Mouse (Mus musculus) midbrain, embryonic 14.5 days (tissue): Measurements from ENCODE around the gene Dus4l. TPM values are rescaled to one million over a fixed set of nuclear protein-coding genes. Genes with fewer than 3 reads are reported as not detected.

Source experiments
- ATAC-seq: fragments of 200-750 bp; cut with Nextera tagmentation; 2 replicates; pipeline ENCODE4 v1.8.0; 2017; ENCODE audit warnings: moderate number of reproducible peaks, moderate library complexity; ENCODE audit not compliant: low FRiP score, low TSS enrichment
- DNase-seq: peaks from one replicate; pipeline ENCODE4 v3.0.0-alpha.2; 2015
- H3K27ac ChIP-seq: fragments of 300-500 bp; sonication (generic); replicated peaks from 2 replicates; pipeline ENCODE4 v1.5.1; 2014; ENCODE audit warnings: mild to moderate bottlenecking, low read depth, low read length, moderate library complexity
- H3K27me3 ChIP-seq: fragments of 300-500 bp; sonication (generic); 2 replicates; pipeline ENCODE4 v1.6.1; 2014; ENCODE audit warnings: low read length, control low read depth, mixed read lengths; ENCODE audit not compliant: control insufficient read depth, insufficient read depth
- H3K36me3 ChIP-seq: fragments of 300-500 bp; sonication (generic); 2 replicates; pipeline ENCODE4 v1.6.1; 2014; ENCODE audit warnings: low read length, control low read depth; ENCODE audit not compliant: control insufficient read depth, insufficient read depth
- H3K4me1 ChIP-seq: fragments of 300-500 bp; sonication (generic); 2 replicates; pipeline ENCODE4 v1.6.1; 2014; ENCODE audit warnings: mild to moderate bottlenecking, antibody characterized with exemption, low read length, control low read depth; ENCODE audit not compliant: control insufficient read depth, insufficient read depth
- H3K4me2 ChIP-seq: fragments of 300-500 bp; sonication (generic); 2 replicates; pipeline ENCODE4 v1.6.1; 2014; ENCODE audit warnings: mild to moderate bottlenecking, low read length, moderate library complexity
- H3K4me3 ChIP-seq: fragments of 300-500 bp; sonication (generic); replicated peaks from 2 replicates; pipeline ENCODE4 v1.5.1; 2014; ENCODE audit warnings: low read depth, low read length
- H3K9ac ChIP-seq: fragments of 300-500 bp; sonication (generic); replicated peaks from 2 replicates; pipeline ENCODE4 v1.6.1; 2014; ENCODE audit warnings: mild to moderate bottlenecking, low read length, moderate library complexity
- H3K9me3 ChIP-seq: fragments of 300-500 bp; sonication (generic); 2 replicates; pipeline ENCODE4 v1.6.1; 2016; ENCODE audit warnings: low read length, control low read depth, mixed read lengths; ENCODE audit not compliant: control insufficient read depth
- WGBS: fragments of 180-500 bp; shearing (Covaris S2); extraction: QIAGEN DNeasy Blood & Tissue Kit; methylation state at CpG from one replicate; pipeline ENCODE4 v1.1.7; 2014; 5-methylcytosine and 5-hydroxymethylcytosine counted together
- polyA plus RNA-seq: library from polyadenylated mRNA; unstranded; fragments of >200 nt; fragmentation: Nextera tagmentation; extraction: Ambion mirVana; gene quantifications from 2 replicates; pipeline ENCODE4 v1.2.1, GENCODE M21; 2014

Dus4l gene
- polyA plus RNA-seq, 1 experiment from 2014 or later = 9.8 TPM

GRCm38 (mm10) chr12:31620106-31620505, 34.5 kb downstream of the Dus4l start:
- H3K36me3 ChIP-seq = 0 out of 2 replicates have a peak, but pooled peaks cover 8% of the 10 kb centered on the region
- H3K4me1 ChIP-seq = no peaks in the 10 kb centered on the region
- no peak overlapping the region for H3K9ac ChIP-seq
- ATAC-seq (no peak), DNase-seq (no peak)
- no peaks in the 10 kb centered on the region for H3K27me3 ChIP-seq
- H3K4me3 ChIP-seq = no peak overlapping the region
- no peaks in the 10 kb centered on the region for H3K9me3 ChIP-seq
- 84% methylated on average over 8 of the region's 8 CpGs for WGBS
- H3K4me2 ChIP-seq = no peak overlapping the region
- no peak overlapping the region for H3K27ac ChIP-seq

GRCm38 (mm10) chr12:31613353-31613752, 41.3 kb downstream of the Dus4l start:
- no peaks in the 10 kb centered on the region for H3K4me1 ChIP-seq
- H3K27me3 ChIP-seq = no peaks in the 10 kb centered on the region
- 0 out of 2 replicates have a peak, but pooled peaks cover 3% of the 10 kb centered on the region for H3K36me3 ChIP-seq
- H3K4me2 ChIP-seq = no peak overlapping the region
- DNase-seq (no peak), ATAC-seq (no peak)
- 53% methylated on average over 4 of the region's 4 CpGs for WGBS
- H3K27ac ChIP-seq = no peak overlapping the region
- H3K9ac ChIP-seq = no peak overlapping the region
- no peaks in the 10 kb centered on the region for H3K9me3 ChIP-seq
- H3K4me3 ChIP-seq = no peak overlapping the region

GRCm38 (mm10) chr12:31608138-31608537, 46.5 kb downstream of the Dus4l start:
- no peak overlapping the region for H3K27ac ChIP-seq
- H3K4me3 ChIP-seq = no peak overlapping the region
- no peak overlapping the region for H3K9ac ChIP-seq
- no peaks in the 10 kb centered on the region for H3K4me1 ChIP-seq
- no peaks in the 10 kb centered on the region for H3K36me3 ChIP-seq
- 3% methylated on average over 3 of the region's 3 CpGs for WGBS
- no peak overlapping the region for H3K4me2 ChIP-seq
- ATAC-seq (no peak), DNase-seq (no peak)
- H3K27me3 ChIP-seq = no peaks in the 10 kb centered on the region
- no peaks in the 10 kb centered on the region for H3K9me3 ChIP-seq

GRCm38 (mm10) chr12:31604894-31605293, 49.7 kb downstream of the Dus4l start:
- no peaks in the 10 kb centered on the region for H3K27me3 ChIP-seq
- no peak for ATAC-seq
- no peak overlapping the region for H3K4me3 ChIP-seq
- DNase-seq = no peak
- WGBS = 93% methylated on average over 3 of the region's 3 CpGs
- no peak overlapping the region for H3K9ac ChIP-seq
- no peaks in the 10 kb centered on the region for H3K36me3 ChIP-seq
- no peak overlapping the region for H3K27ac ChIP-seq
- no peaks in the 10 kb centered on the region for H3K4me1 ChIP-seq
- no peak overlapping the region for H3K4me2 ChIP-seq
- H3K9me3 ChIP-seq = no peaks in the 10 kb centered on the region

- Histone ChIP-seq H3K9me3 (no peaks in the 10 kb centered on the region), H3K4me2 (no peak overlapping the region), H3K27me3 (no peaks in the 10 kb centered on the region), H3K9ac (no peak overlapping the region), H3K4me1 (no peaks in the 10 kb centered on the region), H3K4me3 (no peak overlapping the region), H3K36me3 (0 out of 2 replicates have a peak, but pooled peaks cover 2% of the 10 kb centered on the region), H3K27ac (no peak overlapping the region)
- ATAC-seq (no peak), DNase-seq (no peak)
- WGBS = 80% methylated on average over 6 of the region's 6 CpGs
These were observed 51.0 kb downstream of the Dus4l start for GRCm38 (mm10) chr12:31603586-31603985.

- H3K4me3 ChIP-seq = no peak overlapping the region
- no peak overlapping the region for H3K27ac ChIP-seq
- no peak for DNase-seq
- no peaks in the 10 kb centered on the region for H3K4me1 ChIP-seq
- H3K9me3 ChIP-seq = no peaks in the 10 kb centered on the region
- H3K27me3 ChIP-seq = no peaks in the 10 kb centered on the region
- WGBS = 74% methylated on average over 3 of the region's 3 CpGs
- H3K4me2 ChIP-seq = no peak overlapping the region
- no peak for ATAC-seq
- no peak overlapping the region for H3K9ac ChIP-seq
- no peaks in the 10 kb centered on the region for H3K36me3 ChIP-seq
These were observed 60.3 kb downstream of the Dus4l start for GRCm38 (mm10) chr12:31594296-31594695.

- ATAC-seq (no peak), DNase-seq (no peak)
- H3K4me2 ChIP-seq = no peak overlapping the region
- no peaks in the 10 kb centered on the region for H3K9me3 ChIP-seq
- H3K4me1 ChIP-seq = no peaks in the 10 kb centered on the region
- H3K9ac ChIP-seq = no peak overlapping the region
- no peaks in the 10 kb centered on the region for H3K27me3 ChIP-seq
- H3K36me3 ChIP-seq = no peaks in the 10 kb centered on the region
- no peak overlapping the region for H3K4me3 ChIP-seq
- 39% methylated on average over 3 of the region's 3 CpGs for WGBS
- H3K27ac ChIP-seq = no peak overlapping the region
These were observed 62.6 kb downstream of the Dus4l start for GRCm38 (mm10) chr12:31592011-31592410.

Other genes starting within 250 kb of the Dus4l start
- 22.0 and 22.9 TPM in 2 replicates for gene Cbll1, start 155.2 kb downstream of the Dus4l start, polyA plus RNA-seq
- 0.07 TPM in 1 of 2 replicates, not detected in the other for gene Slc26a4, start 94.9 kb downstream of the Dus4l start, polyA plus RNA-seq
- 31.6 TPM in 2 replicates for gene Bcap29, start 20.2 kb downstream of the Dus4l start, polyA plus RNA-seq
- gene Cog5, start within 50 bp of the Dus4l start, polyA plus RNA-seq = 30.2 and 35.6 TPM in 2 replicates
- gene Gpr22, start 59.1 kb upstream of the Dus4l start, polyA plus RNA-seq = 29.2 and 29.9 TPM in 2 replicates